Mouse (Mus musculus) heart, postnatal 0 days (tissue): ENCODE data around the gene Ranbp9. TPM values are rescaled to one million over a fixed set of nuclear protein-coding genes. Genes with fewer than 3 reads are reported as not detected.

ENCODE experiments used
- ATAC-seq: fragments of 200-750 bp; cut with Nextera tagmentation; 2 replicates; pipeline ENCODE4 v1.8.0; 2017; ENCODE audit warnings: low read depth, moderate number of reproducible peaks, moderate library complexity; ENCODE audit not compliant: insufficient read depth
- DNase-seq: peaks from one replicate; pipeline ENCODE4 v3.0.0-alpha.2; 2016; ENCODE audit warnings: low spot score
- H3K27ac ChIP-seq: fragments of 300-500 bp; sonication (generic); 2 replicates; pipeline ENCODE4 v1.5.1; 2014; ENCODE audit warnings: low read depth, mild to moderate bottlenecking
- H3K27me3 ChIP-seq: fragments of 300-500 bp; sonication (generic); 2 replicates; pipeline ENCODE4 v1.6.1; 2014; ENCODE audit warnings: low read length, mixed read lengths; ENCODE audit not compliant: control insufficient read depth, insufficient read depth
- H3K36me3 ChIP-seq: fragments of 300-500 bp; sonication (generic); replicated peaks from 2 replicates; pipeline ENCODE4 v1.6.1; 2014; ENCODE audit warnings: low read length, mixed read lengths; ENCODE audit not compliant: control insufficient read depth, insufficient read depth
- H3K4me1 ChIP-seq: fragments of 300-500 bp; sonication (generic); 2 replicates; pipeline ENCODE4 v1.6.1; 2014; ENCODE audit warnings: antibody characterized with exemption; ENCODE audit not compliant: control insufficient read depth, insufficient read depth
- H3K4me2 ChIP-seq: fragments of 300-500 bp; sonication (generic); 2 replicates; pipeline ENCODE4 v1.6.1; 2014; ENCODE audit warnings: low read depth, mild to moderate bottlenecking, low read length, moderate library complexity
- H3K4me3 ChIP-seq: fragments of 300-500 bp; sonication (generic); 2 replicates; pipeline ENCODE4 v1.5.1; 2014; ENCODE audit warnings: low read depth, low read length
- H3K9ac ChIP-seq: fragments of 300-500 bp; sonication (generic); replicated peaks from 2 replicates; pipeline ENCODE4 v1.6.1; 2014; ENCODE audit warnings: low read depth, low read length, mixed read lengths
- H3K9me3 ChIP-seq: fragments of 300-500 bp; sonication (generic); replicated peaks from 2 replicates; pipeline ENCODE4 v1.6.1; 2016; ENCODE audit warnings: low read length; ENCODE audit not compliant: control insufficient read depth
- CTCF ChIP-seq: IDR thresholded peaks from 2 replicates; pipeline ENCODE4 v1.5.1; 2016; ENCODE audit warnings: antibody characterized with exemption, control low read depth, low read depth
- EP300 ChIP-seq: IDR thresholded peaks from 2 replicates; pipeline ENCODE4 v1.6.1; 2016; ENCODE audit warnings: antibody characterized with exemption, low read depth
- WGBS: fragments of 180-500 bp; shearing (Covaris S2); extraction: QIAGEN DNeasy Blood & Tissue Kit; methylation state at CpG from one replicate; pipeline ENCODE4 v1.1.7; 2014; 5-methylcytosine and 5-hydroxymethylcytosine counted together
- polyA plus RNA-seq: library from polyadenylated mRNA; unstranded; fragments of >200 nt; fragmentation: Nextera tagmentation; extraction: Ambion mirVana; gene quantifications from 2 replicates; pipeline ENCODE4 v1.2.1, GENCODE M21; 2015
- total RNA-seq: library from RNA; depleted of rRNA; stranded (reverse); fragments of >200 nt; gene quantifications from 2 replicates; pipeline ENCODE4 v1.2.3, GENCODE M21; 2014; ENCODE audit warnings: low replicate concordance

The Ranbp9 gene
- total and polyA plus RNA-seq, 2 experiments from 2014 or later, result 6.7 to 42.5 TPM

DNA sequence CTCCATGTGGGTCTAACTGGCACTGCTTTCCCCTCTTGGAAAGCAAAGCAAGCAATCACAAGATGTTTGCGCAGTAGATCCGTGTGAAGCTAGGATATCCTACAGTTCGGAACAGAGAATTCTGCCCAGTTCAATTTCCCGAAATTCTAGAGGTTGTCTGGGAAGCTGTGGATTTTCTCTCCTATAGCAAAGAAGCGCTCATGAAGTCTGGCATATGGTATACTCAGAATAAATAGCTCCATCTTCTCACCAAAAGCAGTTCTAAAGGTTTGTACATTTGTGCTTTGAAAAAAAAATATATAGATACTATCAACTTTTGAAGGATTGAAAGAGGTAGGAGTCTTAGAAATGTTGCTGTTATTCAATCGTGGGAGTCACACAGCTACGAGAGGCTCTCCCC lies 14.6 kb upstream of the Ranbp9 start:
- H3K4me2 ChIP-seq, result no peak overlapping the region
- no peak overlapping the region for H3K9ac ChIP-seq
- ATAC-seq, result no peak
- H3K36me3 ChIP-seq, result no peaks in the 10 kb centered on the region
- DNase-seq, result no peak
- H3K4me3 ChIP-seq, result no peak overlapping the region
- 88% methylated on average over 7 of the region's 7 CpGs for WGBS
- no peaks in the 10 kb centered on the region for H3K27me3 ChIP-seq
- no peaks in the 10 kb centered on the region for H3K9me3 ChIP-seq
- no peaks in the 10 kb centered on the region for H3K4me1 ChIP-seq
- no peak for TF ChIP-seq CTCF
- TF ChIP-seq EP300, result no peak
- no peak overlapping the region for H3K27ac ChIP-seq

DNA sequence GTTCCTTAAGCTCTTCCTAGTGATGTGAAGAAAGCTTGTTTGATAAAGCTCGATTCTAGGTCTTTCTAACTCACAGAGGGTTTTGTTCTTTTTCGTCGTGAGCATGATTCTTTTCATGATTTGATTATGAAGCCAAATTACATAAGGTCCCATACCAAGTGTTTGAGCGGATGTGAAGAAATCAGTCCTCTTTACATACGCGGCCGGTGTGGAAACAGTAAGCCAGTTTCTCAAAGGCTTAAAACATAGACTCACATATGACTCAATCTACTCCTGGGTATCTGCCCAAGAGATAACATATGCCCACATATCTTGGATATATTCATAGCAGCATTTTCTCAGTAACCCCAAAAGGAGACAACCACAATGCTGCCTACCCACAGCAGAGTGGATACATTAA lies 12.6 kb upstream of the Ranbp9 start:
- DNase-seq (no peak), ATAC-seq (no peak)
- Histone ChIP-seq H3K4me3 (no peak overlapping the region), H3K27ac (no peak overlapping the region), H3K9me3 (no peaks in the 10 kb centered on the region), H3K27me3 (no peaks in the 10 kb centered on the region), H3K9ac (no peak overlapping the region), H3K36me3 (no peaks in the 10 kb centered on the region), H3K4me2 (no peak overlapping the region), H3K4me1 (no peaks in the 10 kb centered on the region)
- no peak for TF ChIP-seq CTCF
- 80% methylated on average over 7 of the region's 7 CpGs for WGBS

GRCm38 (mm10) chr13:43493058-43493481 lies 12.0 kb upstream of the Ranbp9 start:
- H3K9me3 ChIP-seq, result no peaks in the 10 kb centered on the region
- H3K4me1 ChIP-seq, result no peaks in the 10 kb centered on the region
- ATAC-seq (no peak), DNase-seq (no peak)
- H3K4me2 ChIP-seq, result no peak overlapping the region
- TF ChIP-seq EP300 (no peak), CTCF (no peak)
- no peak overlapping the region for H3K27ac ChIP-seq
- H3K9ac ChIP-seq, result no peak overlapping the region
- WGBS, result 70% methylated on average over 11 of the region's 11 CpGs
- no peaks in the 10 kb centered on the region for H3K27me3 ChIP-seq
- no peaks in the 10 kb centered on the region for H3K36me3 ChIP-seq
- no peak overlapping the region for H3K4me3 ChIP-seq

GRCm38 (mm10) chr13:43486501-43487213 lies 5.6 kb upstream of the Ranbp9 start:
- no peak for DNase-seq
- H3K9me3 ChIP-seq, result no peaks in the 10 kb centered on the region
- TF ChIP-seq EP300, result no peak
- TF ChIP-seq CTCF, result no peak
- no peak for ATAC-seq
- H3K36me3 ChIP-seq, result no peaks in the 10 kb centered on the region
- H3K9ac ChIP-seq, result no peak overlapping the region
- H3K4me1 ChIP-seq, result peaks cover 5% of the 10 kb centered on the region
- WGBS, result 62% methylated on average over 12 of the region's 12 CpGs
- no peak overlapping the region for H3K27ac ChIP-seq
- H3K4me3 ChIP-seq, result no peak overlapping the region
- H3K4me2 ChIP-seq, result no peak overlapping the region
- H3K27me3 ChIP-seq, result no peaks in the 10 kb centered on the region

DNA sequence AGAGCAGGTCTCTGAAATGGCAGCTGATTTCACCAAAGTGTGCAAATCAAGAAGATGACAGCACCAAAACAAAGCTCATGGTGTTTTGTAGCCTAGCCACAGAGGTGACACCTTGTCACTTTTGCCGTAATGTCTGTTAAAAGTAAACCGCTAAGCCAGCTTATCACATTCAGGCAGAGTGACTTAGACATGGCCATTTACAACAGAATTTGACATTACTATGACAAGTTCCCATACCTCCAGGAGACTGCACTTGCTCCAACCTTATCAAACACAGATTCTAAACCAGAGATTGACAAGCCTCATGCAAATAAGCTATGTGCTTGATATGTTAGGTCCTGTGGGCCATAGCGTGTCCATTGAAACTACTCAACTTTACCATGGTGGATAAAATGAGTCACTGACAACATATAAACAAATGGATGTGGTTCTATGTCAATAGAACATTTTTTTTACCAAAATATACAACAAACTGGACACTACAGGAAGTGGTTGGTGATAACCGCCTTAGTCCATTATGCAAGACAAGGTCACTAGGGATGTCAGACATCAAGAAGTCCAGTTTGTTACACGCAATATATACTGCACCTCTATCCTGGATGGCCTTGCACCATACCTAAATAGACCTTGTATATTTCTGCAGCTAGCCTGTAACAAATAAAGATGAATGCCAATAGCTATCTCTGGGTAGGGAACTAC lies 4.3 kb upstream of the Ranbp9 start:
- WGBS, result 83% methylated on average over 5 of the region's 5 CpGs
- no peak overlapping the region for H3K9ac ChIP-seq

More for the DNA sequence above, 4.3 kb upstream of the Ranbp9 start:
- H3K36me3 ChIP-seq, result no peaks in the 10 kb centered on the region
- TF ChIP-seq EP300, result no peak
- TF ChIP-seq CTCF, result no peak
- no peaks in the 10 kb centered on the region for H3K27me3 ChIP-seq
- no peak for DNase-seq
- H3K4me2 ChIP-seq, result no peak overlapping the region
- peaks cover 6% of the 10 kb centered on the region for H3K4me1 ChIP-seq
- H3K4me3 ChIP-seq, result no peak overlapping the region
- no peak overlapping the region for H3K27ac ChIP-seq
- ATAC-seq, result no peak
- H3K9me3 ChIP-seq, result no peaks in the 10 kb centered on the region
